Mouse (Mus musculus) layer of hippocampus, postnatal 36 days (tissue): ENCODE measurements around the gene Rpsa. TPM values are rescaled to one million over a fixed set of nuclear protein-coding genes. Genes with fewer than 3 reads are reported as not detected.
"Not testable (repeated sequence)": the region's sequence is repeated elsewhere in the genome, so short reads cannot be mapped to it uniquely, and the experiment has no call there.

Source experiments
- DNase-seq, 2 experiments: peaks; one replicate each; pipeline ENCODE4 v3.0.0; 2022
- total RNA-seq, 2 experiments: library from RNA; stranded (reverse); gene quantifications; 2 replicates each; pipeline ENCODE4 v1.2.3; 2021

Gene Rpsa
- 100 to 1,000 TPM; 428 to 437 TPM for total RNA-seq

DNA sequence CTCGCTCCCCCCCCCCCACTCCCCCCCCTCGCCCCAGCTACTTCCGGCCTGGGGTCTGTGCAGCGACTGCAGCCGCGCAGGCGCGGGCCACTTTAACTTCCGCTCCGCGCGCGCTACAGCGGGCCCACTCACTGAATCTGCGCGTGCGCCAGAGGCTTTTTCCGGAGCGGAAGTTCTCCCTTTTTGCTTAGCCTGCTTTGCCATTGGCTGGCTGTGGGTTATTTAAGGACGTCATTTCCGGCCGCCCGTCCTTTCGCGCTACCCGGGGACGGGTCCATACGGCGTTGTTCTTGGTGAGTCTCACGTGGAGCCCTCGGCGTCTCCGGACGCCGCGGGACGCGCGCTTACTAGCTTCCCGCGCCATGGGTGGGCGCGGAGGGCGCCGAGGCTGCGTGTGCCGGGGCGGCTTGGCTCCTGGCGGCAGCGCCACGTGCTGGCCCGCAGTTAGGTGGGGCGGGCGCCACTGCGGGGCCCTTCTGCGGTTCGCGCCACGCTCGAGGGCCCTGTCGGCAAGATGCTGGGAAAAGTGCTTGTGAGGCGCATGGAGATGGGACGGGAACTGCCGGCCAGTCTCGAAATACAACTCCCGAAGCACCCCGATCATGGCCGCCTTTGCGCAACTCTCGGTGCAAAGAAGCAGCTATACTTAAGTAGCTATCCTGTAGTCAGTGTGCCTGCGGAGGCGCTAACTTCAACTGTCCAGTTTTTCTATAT, at the start of gene Rpsa:
Gene Rpsa, plus strand, starts transcription at position 152 of the 714 bp plus-strand sequence.
- DNase-seq: peak; percentile 95 to 97

DNA sequence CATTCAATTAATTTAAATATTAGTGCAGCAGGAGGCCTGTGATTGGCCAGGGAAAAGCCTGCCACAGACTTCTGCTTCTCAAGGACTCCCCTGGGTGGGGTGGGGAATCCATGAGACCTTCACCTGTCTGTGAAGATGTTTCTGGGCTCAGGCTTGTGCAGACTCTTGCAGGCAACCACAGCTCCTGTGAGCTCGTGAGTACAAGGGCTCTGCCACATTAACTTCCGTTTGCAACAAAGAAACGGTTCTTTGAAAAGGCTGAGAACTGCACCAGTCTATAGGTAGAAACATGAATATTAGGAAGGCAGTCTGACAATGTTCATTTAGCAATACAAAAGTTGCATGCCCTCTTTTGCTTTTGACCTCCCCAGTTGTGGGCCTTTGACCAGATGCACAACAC, 49.2 kb upstream of the Rpsa start:
- DNase-seq: no peak

DNA sequence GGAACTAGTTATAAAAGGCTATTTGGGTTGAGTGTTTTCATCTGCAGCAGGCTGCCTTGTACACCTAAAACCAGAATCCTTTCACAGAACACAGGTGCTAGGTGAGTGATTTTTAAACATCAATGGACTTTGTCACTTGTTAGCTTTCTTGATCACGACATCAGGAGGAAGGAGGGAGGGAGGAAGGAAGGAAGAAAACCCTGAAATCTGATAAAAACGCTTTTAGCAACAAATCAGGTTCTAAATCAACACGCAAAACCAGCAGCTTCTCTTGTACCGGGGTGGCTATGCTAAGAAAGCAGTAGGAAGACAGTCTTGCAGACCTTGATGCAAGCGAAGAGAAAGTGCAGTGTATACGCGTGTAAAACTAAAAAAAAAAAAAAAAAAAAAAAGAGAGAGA, 47.6 kb upstream of the Rpsa start:
- DNase-seq: no peak

DNA sequence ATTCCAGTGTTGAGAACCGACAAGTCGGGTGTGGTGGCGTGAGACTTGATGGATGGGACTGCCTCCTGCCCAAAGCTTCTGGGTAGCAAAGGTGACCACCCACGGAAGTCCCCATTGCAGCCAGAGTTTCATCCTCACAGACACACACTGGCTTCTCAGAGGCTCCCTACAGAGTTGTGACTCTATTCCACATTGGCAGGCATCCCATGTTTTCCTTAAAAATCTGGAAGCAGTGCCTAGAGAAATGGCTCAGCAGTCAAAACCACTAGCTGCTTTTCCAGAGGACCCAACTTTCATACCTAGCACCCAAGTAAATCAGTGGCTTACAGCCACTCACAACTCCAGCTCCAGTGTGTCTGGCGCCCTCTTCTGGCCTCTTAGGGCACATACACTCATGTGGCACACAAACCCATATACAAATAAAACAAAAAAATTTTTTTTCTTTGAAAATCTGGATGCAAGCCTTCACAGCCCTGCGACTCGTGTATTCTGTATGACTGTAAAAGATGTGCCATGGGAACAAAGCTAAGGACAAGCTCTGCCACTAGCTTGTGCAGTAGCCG, 46.9 kb upstream of the Rpsa start:
- DNase-seq: peak; percentile 17 to 24

DNA sequence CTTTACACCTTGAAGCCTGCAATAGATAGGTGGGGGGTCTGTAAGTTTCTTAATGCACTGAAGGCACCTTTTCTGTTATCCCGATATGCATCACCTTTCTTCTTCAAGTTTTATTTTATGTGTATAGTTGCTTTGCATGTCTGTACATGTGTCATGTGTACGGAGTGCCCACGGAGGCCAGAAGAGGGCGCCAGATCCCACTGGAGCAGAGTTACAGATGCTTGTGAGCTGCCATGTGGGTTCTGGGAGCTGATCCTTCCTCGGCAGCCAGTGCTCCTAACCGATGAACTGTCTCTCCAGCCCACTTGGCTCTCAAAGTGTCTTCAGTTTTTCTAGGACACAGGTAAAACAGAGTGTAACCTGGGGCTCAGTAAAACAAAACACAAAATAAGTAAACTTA, 46.2 kb upstream of the Rpsa start:
- DNase-seq: no peak

DNA sequence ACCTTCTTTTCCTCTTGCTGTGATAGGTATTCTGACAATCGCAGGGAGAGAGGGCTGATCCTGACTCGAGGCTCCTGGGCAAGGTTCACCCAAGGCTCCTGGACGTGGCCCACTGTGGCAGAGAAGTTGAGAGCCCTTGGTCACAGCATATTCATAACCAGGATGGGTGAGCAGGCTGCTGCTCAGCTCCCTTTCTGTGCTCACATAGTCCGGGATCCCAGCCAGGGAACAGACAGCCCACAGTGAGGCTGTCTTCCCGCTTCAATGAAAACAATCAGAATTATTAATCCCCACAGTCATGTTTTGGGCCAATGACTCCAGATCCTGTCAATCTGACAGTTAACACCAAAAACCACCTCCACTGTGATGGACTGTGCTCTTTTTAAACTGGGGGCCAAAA, 45.5 kb upstream of the Rpsa start:
- DNase-seq: peak; percentile 62 to 67

DNA sequence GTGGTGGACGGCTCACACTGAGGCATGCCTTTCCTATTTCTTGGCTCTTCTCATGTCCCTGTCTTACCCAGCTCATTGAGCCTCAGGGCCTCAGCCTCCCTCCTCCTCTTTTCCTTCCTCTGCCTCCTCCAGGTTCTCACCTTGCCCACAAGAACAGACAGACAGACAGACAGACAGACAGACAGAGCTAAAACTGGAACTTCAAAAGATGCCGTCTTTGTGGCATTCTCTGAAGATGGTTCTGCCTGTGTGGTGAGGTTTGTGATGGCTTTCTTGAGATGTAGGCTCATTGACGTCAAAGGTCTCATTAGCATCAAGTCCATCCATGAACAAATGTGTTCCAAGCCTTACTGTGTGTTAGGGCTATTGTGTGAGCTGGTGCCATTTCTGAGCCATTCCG, 44.8 kb upstream of the Rpsa start:
- no peak for DNase-seq

DNA sequence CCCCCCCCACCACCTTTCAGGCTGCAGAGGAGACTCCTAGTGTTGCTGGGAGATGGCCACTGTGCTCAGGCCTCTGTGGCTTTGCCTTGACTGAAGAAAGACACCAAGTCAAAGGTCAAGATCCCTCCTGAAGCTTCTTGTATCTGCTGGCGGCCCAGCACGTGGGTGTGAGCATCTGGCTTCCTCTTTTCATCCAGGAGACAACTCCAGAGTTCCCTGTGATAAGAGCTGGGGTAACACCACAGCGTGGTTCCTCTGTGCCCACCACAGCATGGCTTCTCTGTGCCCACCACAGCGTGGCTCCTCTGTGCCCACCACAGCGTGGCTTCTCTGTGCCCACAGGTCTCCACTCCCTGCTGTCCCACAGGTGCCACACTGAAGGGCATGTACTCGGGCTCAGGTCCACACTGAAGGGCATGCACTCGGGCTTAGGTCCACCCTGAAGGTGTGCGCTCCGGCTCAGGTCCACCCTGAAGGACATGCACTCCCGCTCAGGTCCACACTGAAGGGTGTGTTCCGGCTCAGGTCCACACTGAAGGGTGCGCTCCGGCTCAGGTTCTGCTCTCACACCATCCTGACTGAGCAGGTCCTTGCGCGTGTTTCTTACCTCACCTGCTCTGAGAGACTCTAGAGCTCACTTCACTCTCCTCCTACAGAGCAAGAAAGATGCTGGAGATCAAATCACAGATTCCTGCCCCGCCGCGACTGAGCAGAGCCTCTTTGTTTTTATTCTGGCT, 44.2 kb upstream of the Rpsa start:
- no peak for DNase-seq

DNA sequence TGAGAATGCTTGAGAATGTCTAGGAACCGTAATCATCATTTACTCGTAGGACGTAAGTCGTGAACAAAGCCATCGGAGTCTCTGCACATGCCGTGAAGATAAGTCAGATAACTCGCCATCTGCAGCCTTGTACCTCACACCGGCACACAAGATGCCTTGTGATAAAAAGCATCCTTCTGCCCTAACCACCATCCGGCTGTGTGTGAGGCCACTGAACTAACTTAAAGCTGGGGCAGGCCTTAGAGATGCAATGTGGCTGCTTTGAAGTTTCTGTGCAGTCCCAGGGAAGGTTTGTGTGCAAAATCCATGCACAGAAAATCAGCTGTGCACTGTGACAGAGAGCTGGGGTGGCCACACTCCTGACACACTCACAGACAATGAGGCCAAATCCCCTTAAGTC, 43.1 kb upstream of the Rpsa start:
- no peak for DNase-seq

DNA sequence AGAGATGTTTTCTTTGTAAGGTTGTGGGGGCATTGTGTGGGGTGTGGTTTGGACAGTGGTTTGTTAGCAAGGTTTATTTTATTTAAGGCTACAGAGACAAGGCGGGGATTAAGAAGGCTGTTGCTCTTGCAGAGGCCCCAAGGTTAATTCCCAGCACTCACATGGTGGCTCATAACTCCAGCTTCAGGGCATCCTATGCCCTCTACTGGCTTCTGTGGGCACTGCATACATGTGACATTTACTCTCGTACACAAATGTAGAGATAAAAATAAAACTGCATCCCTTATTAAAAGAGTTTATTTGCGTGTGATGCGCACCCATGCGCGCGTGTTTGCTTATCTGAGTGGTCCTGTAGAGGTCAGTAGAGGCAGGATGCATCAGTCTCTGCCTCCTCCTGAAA, 38.4 kb upstream of the Rpsa start:
- no peak for DNase-seq

DNA sequence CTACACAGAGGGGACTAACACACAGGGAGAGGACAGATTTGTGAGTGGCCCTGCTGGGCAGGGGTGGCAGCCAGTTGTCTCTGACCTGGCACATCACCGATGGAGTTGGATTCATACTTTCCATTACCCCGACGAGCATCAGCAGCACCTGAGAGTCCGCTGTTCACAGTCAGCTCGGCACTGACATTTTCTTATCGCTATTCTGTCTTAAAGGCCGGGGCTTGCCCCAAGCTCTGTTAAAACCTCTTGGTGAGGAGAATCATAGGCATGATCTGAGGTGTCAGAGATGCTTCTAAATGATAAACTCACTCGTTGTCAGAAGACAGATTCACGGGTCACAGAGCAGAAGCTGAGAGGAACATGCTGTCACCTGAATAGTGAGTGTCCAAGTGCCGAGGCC, 36.4 kb upstream of the Rpsa start:
- no peak for DNase-seq

DNA sequence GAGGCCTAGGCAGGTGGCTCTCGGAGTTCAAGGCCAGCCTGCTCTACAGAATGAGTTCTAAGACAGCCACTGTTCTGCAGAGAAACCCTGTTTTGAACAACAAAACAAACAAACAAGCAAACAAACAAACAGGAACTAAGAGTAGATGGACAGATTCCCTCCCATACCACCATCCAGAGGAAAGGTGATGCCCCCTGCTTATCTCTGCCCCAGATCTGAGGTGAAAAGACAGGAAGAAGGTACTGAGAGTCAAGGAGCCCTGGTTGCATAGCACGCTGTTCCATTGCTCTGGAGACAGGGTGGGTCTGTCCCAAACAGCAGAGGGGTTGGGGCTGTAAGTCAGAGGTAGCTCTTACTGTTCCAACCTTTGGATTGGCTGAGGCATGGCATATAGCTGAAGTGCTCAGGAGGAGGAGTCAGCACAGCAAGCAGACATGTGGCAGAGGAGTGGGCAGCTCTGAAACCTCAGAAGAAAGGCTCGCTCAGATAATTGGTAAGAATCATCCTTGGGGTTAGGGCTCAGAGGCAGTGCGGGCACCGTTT, 35.7 kb upstream of the Rpsa start, which contains the start of gene Ccr8:
Gene Ccr8, plus strand, starts transcription at position 419 of the 543 bp plus-strand sequence.
- DNase-seq: no peak

DNA sequence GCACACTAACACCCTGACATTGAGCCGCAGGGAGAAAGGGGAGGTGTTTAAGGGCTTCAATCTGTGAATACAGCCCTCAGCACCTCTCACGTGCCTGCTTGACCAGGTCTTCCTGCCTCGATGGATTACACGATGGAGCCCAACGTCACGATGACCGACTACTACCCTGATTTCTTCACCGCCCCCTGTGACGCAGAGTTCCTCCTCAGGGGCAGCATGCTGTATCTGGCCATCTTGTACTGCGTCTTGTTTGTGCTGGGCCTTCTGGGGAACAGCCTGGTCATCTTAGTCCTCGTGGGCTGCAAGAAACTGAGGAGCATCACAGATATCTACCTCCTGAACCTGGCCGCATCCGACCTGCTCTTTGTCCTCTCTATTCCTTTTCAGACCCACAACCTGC, 33.8 kb upstream of the Rpsa start:
- no peak for DNase-seq

DNA sequence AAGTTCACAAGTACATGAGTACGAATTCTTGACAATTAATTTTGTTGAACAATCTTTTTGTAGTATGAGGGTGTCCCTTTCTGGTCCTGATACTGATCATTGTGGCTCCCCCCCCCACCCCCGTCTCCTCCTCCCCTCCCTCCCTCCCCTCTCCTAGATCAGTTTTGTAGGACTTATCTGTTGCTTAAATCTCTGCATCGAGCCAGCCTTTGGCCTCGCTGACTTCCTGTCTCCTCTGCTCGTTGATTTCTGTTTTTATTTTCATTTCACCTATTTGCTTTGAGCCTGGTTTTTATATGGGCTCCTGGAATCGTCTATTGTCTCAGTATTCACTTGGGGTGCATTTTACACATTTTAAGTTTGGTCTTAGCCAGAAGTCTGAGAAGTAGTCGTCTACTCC, 31.6 kb upstream of the Rpsa start:
- no peak for DNase-seq

DNA sequence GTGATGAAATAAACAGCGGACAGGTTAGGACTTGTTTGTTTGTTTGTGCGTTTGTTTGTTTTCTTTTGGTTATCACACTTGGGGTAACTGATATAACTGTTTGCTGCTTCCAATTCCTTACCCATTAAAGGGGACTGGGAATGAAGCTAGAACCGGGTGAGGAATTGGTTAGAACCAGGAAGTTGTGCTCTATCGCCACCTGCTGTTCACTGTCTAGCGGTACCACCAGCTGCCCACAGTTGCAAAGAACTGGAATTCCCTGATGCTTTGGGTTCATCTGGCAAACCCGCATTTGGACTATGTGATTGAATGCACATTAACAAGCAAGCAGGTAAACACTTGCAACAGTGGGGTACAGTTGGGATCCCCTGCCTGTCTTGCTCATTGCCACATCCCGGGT, 28.8 kb upstream of the Rpsa start:
- peak; percentile 63 to 70 for DNase-seq

DNA sequence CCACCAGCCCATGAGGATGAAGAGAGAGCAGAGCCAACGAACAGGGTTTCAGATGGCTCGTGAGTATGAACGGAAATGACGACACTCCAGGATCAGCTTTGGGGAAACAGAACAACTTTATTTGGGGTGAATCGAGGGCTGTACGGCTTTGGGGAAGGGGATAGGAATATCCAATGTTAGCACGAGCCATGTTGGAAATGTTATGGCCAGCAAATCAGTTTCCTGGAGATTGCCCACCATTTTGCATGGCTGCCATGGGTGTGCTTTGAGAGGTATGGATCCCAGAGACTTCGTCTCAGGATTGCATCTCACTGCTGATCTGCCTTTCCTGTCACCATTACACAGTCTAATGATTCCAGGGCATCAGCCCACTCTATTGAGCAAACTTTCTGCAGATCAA, 28.2 kb upstream of the Rpsa start:
- DNase-seq: no peak

DNA sequence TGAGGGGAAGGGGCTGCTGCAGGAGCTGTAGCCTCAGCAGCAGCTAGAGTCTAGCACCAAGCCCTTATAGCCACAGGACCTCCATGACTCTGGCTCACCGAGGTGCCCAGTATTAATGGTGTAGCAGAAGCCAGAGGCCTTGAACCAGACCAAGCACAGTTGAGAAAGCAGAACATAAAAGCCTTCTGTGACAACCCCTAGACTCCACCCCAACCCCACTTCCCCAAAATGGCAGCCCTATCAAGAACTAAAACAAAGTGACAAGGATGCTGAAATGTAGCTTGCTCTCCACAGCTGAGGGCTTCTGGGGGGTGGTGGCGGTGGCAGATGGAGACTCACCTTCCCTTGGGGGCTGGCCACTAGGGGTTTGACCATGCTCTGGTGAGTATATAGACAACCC, 26.3 kb upstream of the Rpsa start:
- no peak for DNase-seq

DNA sequence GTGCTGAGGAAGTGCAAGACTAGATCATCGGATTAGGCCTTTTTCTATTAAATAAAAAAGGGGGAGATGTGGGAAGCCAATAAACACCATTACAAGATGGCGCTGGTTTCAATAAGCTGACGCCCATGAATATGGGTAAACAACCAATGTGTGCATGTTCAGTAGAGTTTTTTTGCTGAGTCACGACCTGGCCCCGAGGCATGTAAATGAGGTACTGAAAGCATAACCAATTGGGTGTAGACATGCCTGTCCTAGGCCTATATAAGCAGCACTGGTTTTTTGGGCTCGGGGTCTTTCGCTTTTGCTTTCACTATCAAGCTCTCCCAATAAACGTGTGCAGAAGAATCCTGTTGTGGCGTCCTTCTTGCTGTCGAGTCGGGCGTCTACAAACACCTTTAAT, 18.5 kb upstream of the Rpsa start:
- DNase-seq: not testable (repeated sequence)

DNA sequence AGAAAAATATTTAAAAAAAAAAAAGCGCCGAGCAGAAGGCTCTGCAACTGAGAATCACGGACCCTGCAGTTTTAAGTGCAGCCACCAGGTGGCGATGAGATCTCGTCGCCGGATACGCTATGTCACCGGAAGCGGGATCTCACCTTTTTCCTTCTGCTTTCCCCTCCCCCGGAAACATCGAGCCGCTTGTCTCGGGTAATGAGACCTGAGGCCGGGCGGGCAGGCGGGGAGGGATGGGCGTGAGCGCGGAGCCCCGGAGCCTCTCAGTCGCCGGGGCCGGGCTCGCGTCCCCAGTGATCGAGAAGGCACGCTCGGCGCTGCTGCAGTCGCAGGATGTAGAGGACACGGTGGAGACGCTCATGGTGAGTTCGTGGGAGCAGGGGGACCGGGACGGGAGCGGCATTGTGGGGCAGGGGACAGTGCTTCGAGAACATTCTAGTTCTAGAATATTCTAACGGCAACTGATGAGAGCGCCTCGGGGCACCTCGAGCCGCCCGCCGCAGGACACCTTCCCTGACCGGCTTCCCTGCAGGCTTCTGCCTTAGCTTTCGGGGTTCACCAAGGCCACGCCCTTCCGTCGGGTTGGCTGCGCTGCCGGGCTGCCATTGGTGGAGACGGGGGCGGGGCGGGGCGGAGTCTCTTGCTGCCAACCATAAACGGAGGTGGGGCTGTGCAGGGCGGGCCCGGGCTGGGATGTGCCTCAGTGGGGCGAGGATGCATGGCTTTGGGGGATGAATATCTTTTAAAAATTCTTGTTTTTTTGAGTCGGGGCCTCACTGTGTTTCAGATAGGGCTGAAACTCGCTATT, 17.1 kb upstream of the Rpsa start, which contains the start of gene Slc25a38:
Gene Slc25a38, plus strand, starts transcription at position 164 of the 808 bp plus-strand sequence.
- peak; percentile 94 to 95 for DNase-seq

DNA sequence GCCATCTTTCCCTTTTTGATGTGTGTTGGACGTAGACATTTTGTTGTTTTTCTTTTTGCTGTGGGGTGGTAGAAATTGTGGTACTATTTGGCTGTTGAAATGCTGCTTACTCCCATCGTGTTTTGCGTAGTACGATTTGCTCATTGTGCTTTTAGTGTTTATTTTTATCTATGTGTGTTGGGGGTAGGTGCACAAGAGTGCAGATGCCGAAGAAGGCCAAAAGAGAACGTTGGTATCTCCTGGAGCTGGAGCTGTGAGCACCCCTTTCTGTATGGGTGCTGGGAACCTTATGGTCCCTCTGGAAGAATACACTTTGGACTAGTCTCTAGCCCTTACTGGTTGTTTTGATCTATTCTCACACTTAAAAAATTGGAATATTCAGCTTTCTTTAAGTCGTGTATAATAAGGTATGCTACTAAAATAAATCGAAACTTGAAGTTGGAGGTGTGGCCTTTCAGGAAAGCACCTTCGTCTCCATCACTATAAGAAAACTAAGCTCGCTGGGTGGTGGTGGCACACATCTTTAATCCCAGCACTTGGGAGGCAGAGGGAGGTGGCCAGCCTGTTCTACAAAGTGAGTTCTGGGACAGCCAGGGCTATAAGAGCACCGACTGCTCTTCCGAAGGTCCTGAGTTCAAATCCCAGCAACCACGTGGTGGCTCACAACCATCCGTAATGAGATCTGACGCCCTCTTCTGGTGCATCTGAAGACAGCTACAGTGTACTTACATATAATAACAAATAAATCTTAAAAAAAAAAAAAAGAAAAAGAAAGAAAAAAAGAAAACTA, 16.1 kb upstream of the Rpsa start:
- DNase-seq: no peak

DNA sequence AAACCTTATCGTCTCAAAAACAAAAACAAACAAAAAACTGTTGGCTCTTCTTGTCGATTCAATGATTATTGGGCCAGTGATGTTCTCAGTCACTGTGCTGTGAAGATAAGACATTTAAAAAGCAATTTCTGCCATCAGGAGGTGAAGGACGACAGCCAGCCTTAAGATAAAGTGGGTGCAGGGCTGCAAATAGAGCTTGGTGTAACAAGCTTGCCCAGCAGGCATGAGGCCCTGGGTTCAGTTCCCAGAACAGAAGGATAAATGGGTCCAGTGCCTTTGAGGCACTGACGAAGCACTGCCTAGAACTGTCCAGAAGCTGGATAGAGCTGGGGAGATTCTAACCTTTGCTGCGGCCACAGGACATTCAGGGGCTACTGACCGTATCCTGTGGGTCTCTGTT, 15.0 kb upstream of the Rpsa start:
- DNase-seq: no peak

DNA sequence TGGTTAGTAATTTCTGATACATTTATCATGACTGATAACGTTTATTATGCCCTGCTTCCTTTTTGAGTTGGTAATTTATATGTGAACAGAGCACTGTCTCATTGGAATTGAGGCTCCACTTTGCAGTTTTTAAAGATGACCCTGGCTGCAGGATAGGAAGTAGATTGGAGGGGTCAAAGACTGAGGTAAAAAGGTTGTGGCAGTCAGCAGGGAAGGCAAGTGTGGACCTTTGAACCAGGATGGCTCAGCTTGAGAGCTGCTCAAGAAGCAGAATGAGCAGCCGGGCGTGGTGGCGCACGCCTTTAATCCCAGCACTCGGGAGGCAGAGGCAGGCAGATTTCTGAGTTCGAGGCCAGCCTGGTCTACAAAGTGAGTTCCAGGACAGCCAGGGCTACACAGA, 14.0 kb upstream of the Rpsa start:
- DNase-seq: no peak
